Mouse (Mus musculus) adrenal gland, postnatal 36 days (tissue): Measurements from ENCODE around the gene Cactin. TPM values are rescaled to one million over a fixed set of nuclear protein-coding genes. Genes with fewer than 3 reads are reported as not detected.

Experiments
- DNase-seq, 2 experiments: peaks; one replicate each; pipeline ENCODE4 v3.0.0; 2021; ENCODE audit warnings: mixed read lengths in 1 of 2
- long read RNA-seq, 2 experiments: library from polyadenylated mRNA; stranded (forward); transcript quantifications; one replicate each; pipeline ENCODE4 v2.0.0; 2021; ENCODE audit warnings: borderline sequencing depth in 2 of 2
- total RNA-seq, 2 experiments: library from RNA; stranded (reverse); gene quantifications; 2 replicates each; pipeline ENCODE4 v1.2.3; 2021

The Cactin gene
- total RNA-seq: 10 to 100 TPM; 37.9 to 39.1 TPM
- long read RNA-seq, experiment 1, transcript Cactin-201 (9 exons, 2,715 nt): major isoform, 75 of 93 reads
- long read RNA-seq, experiment 1, partial matches to known transcripts: 9 of 93 reads
- long read RNA-seq, experiment 1, other reads (novel, unspliced or antisense): 9 of 93 reads
- long read RNA-seq, experiment 2, transcript Cactin-201 (9 exons, 2,715 nt): major isoform, 24 of 30 reads
- long read RNA-seq, experiment 2, partial matches to known transcripts: 3 of 30 reads
- long read RNA-seq, experiment 2, other reads (novel, unspliced or antisense): 3 of 30 reads

DNA sequence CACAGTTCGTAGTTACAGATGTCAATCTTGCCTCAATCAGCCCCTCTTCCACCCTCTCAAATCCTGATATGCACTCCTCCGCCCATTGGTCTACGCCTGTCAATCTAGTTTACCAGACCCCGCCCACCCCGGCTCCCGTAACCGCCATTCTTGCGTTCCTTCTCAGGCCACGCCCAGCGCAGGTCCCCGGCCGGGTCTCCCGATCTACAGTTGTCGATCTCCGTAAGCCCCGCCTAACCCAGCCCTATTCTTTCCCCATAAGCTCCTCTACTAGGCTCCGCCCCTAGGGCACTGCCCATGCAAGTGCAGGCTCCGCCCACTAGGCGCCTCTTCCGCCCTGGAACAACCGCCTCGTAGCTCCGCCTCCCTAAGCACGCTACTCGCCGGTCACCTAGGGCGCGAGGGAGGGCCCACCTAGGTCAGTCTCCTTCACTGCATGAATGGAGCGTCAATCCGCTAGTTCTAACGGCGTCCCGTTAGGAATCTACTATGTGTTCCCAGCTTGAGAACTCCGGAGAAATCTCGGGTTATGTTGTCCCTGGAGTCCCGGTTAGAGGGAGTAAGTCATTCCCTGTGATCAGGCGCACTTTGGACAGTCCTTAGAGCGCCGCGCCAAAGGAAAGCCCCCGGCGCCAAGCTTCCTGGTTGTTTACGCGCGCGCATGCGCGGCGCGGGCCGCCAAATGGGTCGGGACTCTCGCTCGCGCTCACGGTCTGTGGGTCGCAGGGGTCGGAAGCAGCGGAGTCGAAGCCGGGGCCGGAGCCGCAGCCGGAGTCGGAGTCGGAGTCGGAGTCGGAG lies at the start of gene Cactin:
Gene Cactin (plus strand): TSS at position 554 of the 798 bp plus-strand sequence.
- peak; percentile 99 for DNase-seq

DNA sequence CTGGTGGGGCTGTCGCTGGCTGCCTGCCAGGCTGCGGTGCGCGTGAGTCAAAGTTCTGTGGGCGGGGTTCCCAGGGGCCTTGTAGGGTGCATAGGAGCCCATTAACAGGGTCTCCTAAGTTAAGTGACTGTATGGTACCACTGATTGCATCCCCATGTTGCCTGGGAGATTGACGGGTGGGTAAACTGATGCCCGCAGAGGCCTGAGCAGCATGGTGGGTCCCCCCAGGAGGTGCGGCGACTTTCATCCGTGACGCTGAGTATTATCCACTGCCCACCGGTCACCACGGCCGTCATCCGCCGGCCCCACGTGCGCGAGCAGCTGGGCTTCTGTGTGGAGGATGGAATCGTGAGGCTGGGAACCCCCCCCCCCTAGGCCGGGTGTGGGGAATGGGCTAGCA lies 48.5 kb upstream of the Cactin start:
- no peak for DNase-seq

DNA sequence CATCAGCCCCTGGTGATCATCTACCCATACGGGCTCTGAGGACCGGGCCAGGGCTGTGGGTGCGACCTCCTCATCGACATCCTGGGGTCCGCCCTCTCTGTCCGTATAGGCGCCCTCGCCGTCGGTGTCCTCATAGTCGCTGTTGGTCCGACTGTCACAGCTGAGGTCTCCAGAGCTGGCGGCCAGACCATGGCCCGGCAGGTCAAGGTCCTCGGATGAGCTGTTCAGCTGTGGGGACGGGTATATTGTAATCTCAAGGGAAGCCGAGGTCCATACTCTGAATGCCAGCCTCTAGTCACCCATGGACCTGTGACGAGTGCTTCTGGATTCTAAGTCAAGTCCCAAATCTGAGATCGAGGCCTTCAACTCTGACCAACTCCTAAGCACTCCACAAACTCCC lies 47.1 kb upstream of the Cactin start:
- DNase-seq: peak; percentile 55 to 78

DNA sequence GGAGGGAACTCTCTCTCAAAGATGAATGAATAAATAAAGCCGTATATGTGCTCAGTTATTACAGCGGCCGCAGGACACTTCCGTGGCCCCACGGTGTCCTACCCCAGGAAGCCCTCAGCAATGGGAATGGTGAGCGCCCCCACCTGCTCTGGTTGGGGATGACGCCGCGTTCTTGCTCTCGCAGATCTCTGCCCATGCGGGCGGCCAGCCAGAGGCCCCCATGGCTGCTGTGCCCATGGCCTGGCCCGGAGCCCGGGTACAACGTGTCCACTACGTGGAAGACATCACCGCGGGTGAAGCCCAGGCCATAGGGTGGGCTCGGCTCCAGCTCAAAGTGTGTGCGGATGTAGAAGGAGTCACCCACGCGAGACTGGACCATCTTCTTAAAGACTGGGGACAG lies 43.2 kb upstream of the Cactin start:
- DNase-seq: no peak

DNA sequence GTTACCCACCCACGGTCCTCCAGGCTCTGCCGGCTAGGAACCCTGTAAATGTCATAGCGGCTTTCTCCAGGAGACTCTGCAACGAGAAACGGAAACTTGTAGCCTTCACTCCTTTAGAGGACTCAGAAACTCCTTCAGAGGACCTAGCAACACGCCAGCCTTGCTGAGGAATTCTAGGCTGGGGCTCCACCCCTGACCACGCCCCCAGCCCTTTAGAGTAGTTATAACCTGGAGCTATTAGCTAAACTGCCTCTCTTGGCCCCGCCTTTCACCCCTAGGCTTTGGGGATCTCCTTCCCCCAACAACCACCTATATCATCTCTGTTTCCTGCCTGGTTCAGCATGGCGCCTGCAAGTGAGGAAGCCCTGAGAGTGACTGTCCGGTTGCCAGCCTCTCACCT lies 41.4 kb upstream of the Cactin start:
- DNase-seq: no peak

DNA sequence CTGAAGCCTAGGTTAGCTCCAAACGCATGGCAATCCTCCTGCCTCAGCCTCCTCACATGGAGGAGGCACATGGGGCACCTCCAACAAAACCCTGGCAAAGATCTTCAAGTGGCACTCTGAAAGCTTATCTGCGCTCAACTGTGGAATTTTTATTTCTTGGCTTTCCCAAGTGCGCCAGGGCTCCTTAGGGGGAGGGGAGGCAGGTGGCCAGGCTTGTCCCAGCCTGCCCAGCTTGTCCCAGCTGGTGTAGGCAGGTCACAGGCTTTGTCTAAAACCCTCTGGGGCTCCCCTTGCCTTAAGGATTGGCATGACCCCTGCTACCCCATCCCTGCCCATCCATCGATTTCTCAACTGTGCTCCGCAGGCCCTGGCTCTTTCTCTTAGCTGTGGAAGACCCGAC lies 36.7 kb upstream of the Cactin start:
- DNase-seq: no peak

DNA sequence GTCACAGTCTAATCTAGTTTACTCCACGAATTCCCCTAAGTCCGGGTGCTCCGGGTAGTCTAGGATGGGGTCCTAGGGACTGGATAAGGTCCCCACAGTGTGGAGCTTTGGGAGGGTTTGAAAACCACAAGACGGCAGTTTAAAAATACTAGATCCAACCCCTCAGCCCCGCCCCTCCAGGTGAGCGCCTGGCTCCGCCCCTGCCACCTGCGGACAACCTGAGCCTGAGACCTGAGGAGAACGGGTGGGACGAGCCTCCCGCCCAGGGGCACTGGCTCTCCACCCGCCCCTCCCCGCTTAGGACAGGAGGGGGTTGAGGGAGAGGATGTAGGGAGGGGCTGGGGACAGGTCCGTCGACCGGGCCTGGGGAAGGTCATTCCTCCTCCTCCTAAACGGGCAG lies 36.2 kb upstream of the Cactin start:
- no peak for DNase-seq

DNA sequence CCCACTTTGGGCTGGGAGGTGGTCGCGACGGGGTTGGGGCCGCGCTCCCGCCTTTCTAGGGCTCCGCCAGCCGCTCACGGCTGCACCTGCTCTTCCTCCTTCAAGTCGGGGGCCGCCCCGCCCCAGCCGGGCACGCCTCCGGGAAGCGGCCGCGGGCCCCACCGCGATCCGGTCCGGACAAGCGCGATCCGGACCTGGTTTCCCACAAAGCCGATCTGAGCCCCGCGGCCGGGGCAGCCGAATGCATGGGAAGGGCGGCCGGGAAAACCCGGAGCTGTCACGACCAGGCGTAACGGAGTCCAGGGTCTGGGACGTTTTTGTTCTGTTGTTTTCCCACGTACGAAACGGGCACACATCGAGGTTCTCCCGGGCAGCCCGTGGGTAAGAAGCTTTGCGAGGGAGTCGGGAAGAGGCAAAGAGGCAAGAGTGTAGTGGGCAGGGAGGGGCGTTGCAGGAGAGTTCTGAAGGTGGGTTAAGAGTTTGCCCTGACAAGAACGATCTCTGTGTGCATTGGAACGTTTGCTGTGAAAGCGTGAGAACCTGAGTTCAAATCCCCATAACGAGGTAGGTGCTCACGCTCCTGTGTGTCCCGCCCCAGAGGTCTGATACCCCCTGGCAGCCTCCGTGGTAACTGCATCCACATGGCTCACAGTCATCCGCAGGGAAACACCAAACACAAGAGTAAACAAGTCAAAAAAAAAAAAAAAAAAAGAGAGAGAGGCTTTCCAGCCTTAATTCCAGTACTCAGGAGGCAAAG lies 35.0 kb upstream of the Cactin start:
- DNase-seq: peak; percentile 92 to 94

DNA sequence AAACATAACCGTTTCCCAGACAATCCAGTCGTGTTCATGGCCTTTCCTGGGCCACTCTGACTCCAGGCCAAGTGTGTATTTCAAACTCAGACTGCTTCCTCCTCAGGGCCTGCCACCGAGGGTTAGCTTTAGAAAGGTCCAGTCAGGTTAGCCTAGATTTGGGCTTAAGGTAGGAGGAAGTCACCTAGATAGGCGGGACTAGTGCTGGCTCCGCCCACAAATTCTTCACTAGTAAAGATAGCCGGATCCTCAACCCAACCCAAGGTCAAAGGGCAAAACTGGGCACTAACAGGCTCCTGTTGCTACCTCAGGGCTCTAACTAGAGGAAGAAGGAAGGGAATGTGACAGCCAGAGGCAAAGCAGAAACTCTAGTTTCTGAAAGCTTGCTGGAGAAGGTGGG lies 34.3 kb upstream of the Cactin start:
- no peak for DNase-seq

DNA sequence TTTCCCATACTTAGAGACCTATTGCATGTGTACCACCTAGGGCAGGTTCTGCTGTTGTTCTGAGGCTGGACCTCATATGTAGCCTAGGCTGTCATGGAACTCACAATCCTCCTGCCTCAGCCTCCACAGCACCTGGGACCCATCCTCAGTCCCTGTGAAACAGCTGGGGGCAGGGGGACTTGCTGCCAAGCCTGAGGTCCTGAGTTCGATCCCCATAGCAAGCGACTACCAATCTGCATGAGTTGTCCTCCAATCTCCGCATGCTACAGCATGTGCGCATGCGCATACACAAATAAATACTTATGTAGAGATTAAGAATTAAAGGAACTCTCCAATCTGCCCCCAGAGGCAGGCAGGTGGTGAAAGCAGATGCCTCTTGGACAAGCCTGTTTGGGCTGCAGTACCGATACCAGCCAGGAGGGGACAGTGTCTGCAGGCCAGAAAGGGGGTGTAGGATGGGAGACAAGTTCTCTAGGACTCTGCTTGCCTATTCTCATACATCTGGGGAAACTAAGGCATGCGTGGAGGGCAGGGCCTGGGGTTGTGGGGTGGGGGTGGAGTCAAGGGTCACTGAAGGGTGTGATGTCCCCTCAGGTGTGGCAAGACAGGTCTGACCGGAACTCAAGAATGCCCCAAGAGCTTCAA lies 33.3 kb upstream of the Cactin start:
- peak; percentile 46 to 64 for DNase-seq

DNA sequence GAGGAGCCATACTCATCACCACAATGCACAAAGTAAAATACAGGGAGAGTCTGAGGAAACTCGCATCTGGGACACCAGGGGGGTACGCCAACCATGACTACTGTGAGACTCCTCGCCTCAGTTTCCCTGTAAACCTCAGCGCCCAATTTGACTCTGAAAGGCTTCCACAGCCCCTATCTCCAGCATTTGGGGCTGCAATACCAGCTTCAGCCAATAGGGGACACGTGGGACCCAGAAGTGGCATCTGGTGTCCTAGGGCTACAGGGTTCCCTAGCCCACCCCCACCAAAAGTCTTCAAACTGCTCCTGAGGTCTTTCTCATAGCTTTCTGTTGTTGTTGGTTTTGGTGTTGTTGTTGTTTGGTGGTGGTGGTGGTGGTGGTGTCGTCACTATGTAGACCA lies 32.3 kb upstream of the Cactin start:
- DNase-seq: peak in 1 of 2 experiments; percentile 49

DNA sequence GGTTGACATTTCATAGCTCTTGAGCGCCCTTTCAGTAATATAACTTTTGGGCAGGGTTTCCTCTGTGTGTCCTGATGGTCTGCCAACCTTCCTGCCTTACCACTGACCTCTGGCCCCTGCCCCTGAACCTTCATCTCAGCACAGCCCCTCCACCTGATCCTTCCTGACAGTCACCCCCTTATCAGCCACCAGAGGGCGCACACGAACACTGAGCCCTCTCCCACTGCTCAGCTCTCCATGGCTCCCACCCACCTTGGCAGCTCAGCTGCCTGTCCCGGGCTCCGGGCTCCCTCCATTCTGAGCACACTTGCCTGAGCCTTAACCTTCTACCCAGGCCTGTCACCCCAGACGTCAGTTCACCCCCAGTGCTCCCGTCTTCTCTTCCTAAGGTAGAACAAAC lies 31.6 kb upstream of the Cactin start:
- peak; percentile 62 to 75 for DNase-seq

DNA sequence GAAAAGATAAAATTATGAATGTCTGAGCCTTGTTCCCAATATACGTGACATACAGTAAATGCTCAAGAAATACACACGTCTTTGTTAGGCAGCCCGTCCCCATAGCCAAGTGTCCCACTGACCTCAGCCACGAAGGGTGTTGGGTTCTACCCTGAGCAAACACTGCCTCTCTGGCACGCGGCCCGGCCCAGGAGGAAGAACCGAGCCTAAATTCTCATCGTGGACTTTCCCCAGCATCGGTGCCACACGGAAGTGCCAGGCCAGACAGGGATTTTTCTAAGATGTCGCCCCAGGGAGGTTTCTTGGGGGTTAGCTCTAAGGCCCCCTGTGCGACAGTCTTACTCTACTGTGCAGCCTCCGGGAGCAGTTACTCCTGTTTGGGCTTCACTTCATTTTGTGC lies 31.1 kb upstream of the Cactin start:
- DNase-seq: no peak

DNA sequence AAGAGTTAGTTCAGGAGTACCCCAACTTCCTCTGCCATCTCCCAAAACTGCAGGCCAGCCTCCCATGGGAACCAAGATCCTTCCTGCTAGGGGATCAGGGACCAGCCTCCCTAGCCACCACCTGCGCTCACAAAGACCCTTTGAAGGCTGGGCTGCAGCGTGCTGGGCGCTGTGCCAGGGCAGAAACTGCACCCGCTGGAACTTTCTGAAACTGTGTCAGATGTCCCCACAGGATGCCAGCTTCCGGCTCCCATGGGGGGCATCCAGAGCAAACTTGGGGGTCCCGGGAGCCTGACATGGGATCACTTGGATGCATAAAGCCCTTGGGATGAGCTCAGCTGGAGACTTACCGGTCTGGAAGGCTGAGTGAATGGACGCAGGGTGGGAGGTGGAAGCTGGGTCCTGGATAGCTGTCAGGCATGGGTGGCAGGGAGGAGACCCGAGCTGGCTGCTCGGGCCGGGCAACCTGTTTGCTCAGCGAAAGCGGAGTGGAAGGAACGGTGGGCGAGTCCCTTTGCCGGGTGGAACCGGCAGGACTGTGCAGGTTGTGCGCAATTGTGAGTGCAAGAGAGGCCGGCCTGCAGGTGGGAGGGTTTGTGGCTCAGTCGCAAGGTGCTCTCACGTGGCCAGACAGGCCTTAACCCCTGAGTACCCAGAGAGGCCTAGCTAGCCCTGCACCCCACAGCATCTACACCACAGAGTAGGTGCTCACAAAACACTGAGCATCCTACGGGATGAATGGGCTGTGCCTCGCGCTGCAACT lies 30.0 kb upstream of the Cactin start:
- DNase-seq: no peak

DNA sequence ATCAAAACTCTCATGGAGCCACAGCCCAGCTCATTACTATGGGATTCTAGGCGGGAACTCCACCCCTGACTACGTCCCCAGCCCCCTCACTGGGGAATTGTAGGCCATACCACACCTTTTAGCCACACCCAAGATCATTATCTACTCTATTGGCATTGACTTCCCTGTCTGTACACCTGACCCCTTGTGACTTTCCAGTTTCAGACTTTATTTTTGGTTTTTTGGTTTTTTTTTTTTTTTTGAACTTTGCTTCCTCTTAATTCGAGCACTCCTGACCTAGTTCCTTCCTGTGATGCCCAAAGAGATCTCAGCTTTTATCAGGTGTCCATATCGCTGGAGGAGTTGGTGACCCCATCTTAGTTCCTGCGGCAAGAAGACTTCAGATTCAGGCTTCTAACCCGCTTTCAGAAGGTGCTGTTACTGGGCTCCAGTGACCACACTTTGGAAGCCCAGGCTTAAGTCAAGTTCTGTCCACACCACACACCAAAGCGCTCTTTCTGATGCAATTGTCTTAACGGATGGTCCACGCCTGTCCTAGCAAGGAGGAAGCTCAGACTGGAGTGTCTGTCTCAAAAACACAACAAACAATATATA lies 29.3 kb upstream of the Cactin start, which contains the start of gene Tjp3:
Gene Tjp3 (minus strand): TSS at position 71 of the 594 bp plus-strand sequence.
- no peak for DNase-seq

DNA sequence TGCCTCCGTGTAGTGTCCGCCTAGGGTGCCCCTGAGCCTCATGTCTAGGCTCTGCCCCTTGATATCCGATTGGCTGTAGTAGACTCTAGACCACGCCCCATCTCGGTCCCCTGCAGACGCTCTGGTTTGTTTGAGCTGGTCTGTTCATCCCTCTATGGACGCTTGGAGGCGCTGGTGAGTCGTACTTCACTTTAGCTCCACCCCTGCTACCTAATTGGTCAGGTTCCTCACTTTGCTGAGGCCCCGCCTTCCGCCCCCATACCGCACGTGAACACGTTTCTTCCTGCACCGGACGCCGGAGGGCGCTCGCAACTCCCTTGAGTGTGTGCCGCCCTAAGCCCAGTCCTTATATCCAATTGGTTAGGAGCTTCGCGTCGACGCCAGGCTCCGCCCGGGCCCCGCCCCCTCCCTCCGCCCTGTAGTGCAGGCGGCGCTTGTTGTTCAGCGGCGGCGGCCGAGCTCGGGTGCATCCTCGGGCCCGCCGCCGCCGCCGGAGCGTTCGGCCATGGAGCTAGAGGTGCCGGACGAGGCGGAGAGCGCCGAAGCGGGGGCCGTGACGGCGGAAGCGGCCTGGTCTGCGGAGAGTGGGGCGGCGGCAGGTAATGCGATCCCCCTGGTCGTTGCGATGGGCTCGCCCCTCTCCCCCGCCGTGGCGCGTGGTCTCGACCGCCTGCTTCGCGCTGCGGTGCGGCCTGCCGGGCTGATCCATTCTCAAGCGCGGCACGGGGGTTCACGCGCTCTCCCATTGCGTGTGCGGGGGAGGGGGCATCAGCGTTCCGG lies 28.2 kb upstream of the Cactin start, which contains the start of gene Pip5k1c:
Gene Pip5k1c (plus strand): TSS at position 410 of the 780 bp plus-strand sequence.
- peak; percentile 98 for DNase-seq

DNA sequence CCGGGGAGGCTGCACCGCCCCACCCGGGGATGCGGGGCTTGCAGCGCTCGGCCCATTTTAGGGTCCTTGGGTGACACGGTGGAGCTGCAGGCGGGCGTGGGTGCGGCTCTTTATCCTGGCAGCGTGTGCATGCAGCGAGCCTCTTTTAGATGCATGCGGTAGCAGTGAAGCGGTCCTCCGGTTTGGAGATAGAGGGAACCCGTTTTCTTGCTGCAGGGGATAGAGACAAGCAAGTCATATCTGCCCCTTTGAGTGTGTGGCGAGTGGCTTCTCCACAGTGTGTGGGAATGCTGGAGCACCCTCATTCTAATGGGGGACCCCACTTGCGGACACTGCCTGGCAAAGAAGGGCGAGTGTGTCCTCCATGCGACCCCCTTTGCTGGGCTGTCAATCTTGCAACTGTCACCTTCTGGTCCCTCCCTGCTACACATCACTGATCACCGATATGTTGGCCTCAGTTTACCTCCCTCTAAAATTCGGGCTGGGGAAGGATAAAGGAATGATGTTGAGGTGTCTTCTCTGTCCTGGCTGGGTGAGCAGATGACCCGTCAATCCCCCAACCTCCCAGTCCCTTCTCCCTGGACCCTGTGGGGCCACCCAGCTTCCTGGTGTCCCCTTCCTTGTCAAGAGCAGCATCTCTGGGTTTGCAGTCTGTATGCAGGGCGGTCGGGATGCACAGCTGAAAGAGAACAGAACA lies 27.4 kb upstream of the Cactin start:
- DNase-seq: no peak

DNA sequence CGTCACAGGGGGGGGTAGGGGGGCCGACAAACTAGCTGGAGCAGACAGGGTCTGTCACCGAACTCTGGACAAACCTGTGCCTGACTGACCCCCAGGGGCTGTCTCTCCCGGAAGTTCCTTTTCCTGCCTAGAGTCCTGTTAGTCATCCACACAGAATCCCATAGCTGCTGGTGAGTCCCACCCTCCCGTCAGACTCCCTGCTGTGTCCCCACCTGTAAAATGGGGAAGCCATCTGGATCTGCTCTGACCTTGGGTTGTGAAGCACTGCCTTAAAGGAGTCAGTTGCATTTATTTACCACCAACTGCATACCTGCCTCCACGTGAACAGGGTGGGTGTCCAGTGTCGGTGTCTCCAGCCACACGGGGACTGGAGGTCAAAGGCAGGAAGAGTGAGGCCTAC lies 26.5 kb upstream of the Cactin start:
- no peak for DNase-seq

DNA sequence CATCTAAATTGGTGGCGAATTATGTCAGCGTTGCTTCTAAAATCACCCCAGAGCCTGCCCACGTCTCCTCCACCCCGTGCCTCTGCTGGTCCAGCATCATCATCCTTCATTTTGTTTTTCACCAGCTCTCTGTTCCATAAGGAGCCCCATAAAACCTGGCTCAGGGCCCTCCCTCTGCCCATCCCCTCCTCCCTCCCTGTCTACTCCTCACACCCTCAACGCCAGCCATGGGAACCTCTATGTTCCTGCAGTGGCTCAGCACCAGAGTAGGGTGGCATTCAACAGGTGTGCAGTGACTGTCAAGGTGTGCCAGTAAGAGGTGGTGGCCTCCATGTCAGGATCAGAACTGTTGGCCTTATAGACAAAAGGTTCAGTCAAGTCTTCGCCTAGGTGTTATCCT lies 25.7 kb upstream of the Cactin start:
- DNase-seq: no peak

DNA sequence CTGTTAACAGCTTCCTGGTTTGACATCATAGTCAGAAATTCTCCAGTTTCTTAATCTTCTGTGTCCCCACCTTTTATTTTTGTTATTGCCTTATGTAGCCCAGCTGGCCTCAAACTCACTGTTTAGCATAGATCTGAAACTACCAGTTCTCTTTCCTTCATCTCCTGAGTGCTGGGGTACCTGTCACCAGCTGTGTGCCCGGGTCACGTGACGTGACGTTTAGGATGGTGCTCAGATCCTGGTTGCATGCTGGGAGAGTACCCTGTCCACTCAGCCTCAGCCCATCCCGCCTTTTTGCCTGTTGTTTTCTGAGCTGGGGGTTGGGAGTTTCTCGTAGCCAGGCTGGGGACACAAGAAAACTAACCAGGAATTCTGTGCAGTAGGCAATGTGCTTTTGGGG lies 23.7 kb upstream of the Cactin start:
- DNase-seq: no peak
